Mouse (Mus musculus) lung, embryonic 16.5 days (tissue): ENCODE measurements around the gene Dtl. TPM values are rescaled to one million over a fixed set of nuclear protein-coding genes. Genes with fewer than 3 reads are reported as not detected.

Source experiments
- ATAC-seq: fragments of 200-750 bp; cut with Nextera tagmentation; 2 replicates; pipeline ENCODE4 v1.8.0; 2017; ENCODE audit warnings: low read depth, mild to moderate bottlenecking, moderate library complexity
- H3K27ac ChIP-seq: fragments of 300-500 bp; sonication (generic); 2 replicates; pipeline ENCODE4 v1.5.1; 2014; ENCODE audit warnings: mild to moderate bottlenecking, control low read depth, low read length
- H3K27me3 ChIP-seq: fragments of 300-500 bp; sonication (generic); 2 replicates; pipeline ENCODE4 v1.6.1; 2014; ENCODE audit warnings: low read depth, low read length, mixed read lengths; ENCODE audit not compliant: control insufficient read depth, insufficient read depth
- H3K36me3 ChIP-seq: fragments of 300-500 bp; sonication (generic); 2 replicates; pipeline ENCODE4 v1.6.1; 2014; ENCODE audit warnings: low read length; ENCODE audit not compliant: control insufficient read depth, insufficient read depth
- H3K4me1 ChIP-seq: fragments of 300-500 bp; sonication (generic); replicated peaks from 2 replicates; pipeline ENCODE4 v1.6.1; 2014; ENCODE audit warnings: low read length, mixed read lengths; ENCODE audit not compliant: control insufficient read depth, insufficient read depth
- H3K4me2 ChIP-seq: fragments of 300-500 bp; sonication (generic); 2 replicates; pipeline ENCODE4 v1.6.1; 2014; ENCODE audit warnings: low read depth, low read length, control low read depth
- H3K4me3 ChIP-seq: fragments of 300-500 bp; sonication (generic); 2 replicates; pipeline ENCODE4 v1.5.1; 2014; ENCODE audit warnings: mild to moderate bottlenecking, low read length, control low read depth
- H3K9ac ChIP-seq: fragments of 300-500 bp; sonication (generic); 2 replicates; pipeline ENCODE4 v1.6.1; 2014; ENCODE audit warnings: low read length, control low read depth
- H3K9me3 ChIP-seq: fragments of 300-500 bp; sonication (generic); 2 replicates; pipeline ENCODE4 v1.6.1; 2016; ENCODE audit warnings: low read length; ENCODE audit not compliant: control insufficient read depth
- WGBS: fragments of 180-500 bp; shearing (Covaris S2); extraction: QIAGEN DNeasy Blood & Tissue Kit; methylation state at CpG from one replicate; pipeline ENCODE4 v1.1.7; 2014; 5-methylcytosine and 5-hydroxymethylcytosine counted together
- polyA plus RNA-seq: library from polyadenylated mRNA; unstranded; fragments of >200 nt; fragmentation: Nextera tagmentation; extraction: Ambion mirVana; gene quantifications from 2 replicates; pipeline ENCODE4 v1.2.1, GENCODE M21; 2015

Gene Dtl
- polyA plus RNA-seq, 1 experiment from 2014 or later: 54.0 TPM

DNA sequence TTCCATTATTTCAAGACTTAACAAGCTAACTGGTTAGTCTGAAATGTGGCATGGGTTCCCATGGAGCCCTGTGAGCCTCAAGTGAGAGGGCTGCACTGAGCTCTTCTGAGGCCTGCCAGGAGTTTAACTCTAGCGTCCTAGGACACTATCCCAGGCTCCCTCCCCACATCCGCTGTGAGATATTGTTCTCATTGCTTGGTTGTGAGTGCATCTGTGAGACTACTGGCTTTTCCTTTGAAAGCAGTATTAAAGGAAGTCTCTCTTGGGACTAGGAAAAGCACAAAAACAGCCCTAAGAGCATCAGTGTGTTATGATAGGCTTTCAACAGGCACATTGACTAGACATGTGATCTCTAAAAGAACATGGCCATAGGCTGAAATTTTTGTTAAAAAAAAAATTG lies 40.4 kb downstream of the Dtl start:
- no peak for ATAC-seq
- H3K27ac ChIP-seq: no peak overlapping the region
- no peak overlapping the region for H3K9ac ChIP-seq
- H3K9me3 ChIP-seq: no peaks in the 10 kb centered on the region
- peaks cover 5% of the 10 kb centered on the region; the same call in 1 of the 2 replicates for H3K36me3 ChIP-seq
- no peaks in the 10 kb centered on the region for H3K4me1 ChIP-seq
- no peaks in the 10 kb centered on the region for H3K27me3 ChIP-seq
- H3K4me2 ChIP-seq: no peak overlapping the region
- 64% methylated on average over 2 of the region's 2 CpGs for WGBS
- no peak overlapping the region for H3K4me3 ChIP-seq

DNA sequence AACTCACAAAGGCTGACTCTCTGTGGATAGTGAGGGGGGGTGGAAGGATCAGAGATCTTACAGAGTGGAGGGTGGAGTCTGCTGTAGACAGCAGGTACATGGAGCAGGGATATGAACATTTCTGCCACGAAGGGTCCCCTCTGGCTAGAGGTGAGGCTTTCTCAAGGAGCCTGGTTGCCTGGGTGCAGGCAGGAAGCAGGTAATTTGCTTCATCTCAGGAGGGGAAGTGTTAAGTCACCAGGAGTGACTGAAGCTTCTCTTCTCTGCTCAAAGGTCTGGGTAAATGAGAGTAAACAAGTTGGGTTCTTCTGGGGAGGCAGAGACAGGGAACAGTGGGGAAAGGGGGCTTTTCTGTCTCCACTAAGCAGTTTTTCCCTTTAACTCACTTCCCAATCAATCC lies 44.3 kb downstream of the Dtl start:
- 0 out of 2 replicates have a peak, but pooled peaks cover 4% of the 10 kb centered on the region for H3K4me1 ChIP-seq
- WGBS: 26% methylated on average over 1 of the region's 1 CpGs
- no peak overlapping the region for H3K4me3 ChIP-seq
- H3K27ac ChIP-seq: no peak overlapping the region
- H3K4me2 ChIP-seq: no peak overlapping the region
- 0 out of 2 replicates have a peak, but pooled peaks cover 3% of the 10 kb centered on the region for H3K36me3 ChIP-seq
- H3K27me3 ChIP-seq: no peaks in the 10 kb centered on the region
- no peaks in the 10 kb centered on the region for H3K9me3 ChIP-seq
- H3K9ac ChIP-seq: no peak overlapping the region
- no peak for ATAC-seq

DNA sequence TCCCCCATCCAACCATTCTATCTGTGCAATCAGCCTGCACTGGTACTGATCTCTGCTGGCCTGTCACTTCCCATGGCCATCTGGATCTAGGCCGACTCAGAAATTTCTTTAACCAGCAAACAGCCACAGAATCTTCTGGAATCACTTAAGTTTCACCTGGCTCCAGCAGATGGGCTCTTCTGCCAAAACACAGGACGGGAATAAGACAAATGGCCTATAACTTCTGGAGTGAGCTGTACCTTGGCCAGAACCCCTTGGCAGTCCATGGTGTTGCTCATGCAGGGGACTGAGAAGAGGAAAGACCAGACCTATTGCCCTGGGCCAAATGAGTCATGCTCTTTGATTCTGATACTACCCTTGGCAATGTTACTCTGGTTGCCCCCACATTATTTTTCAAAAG lies 45.9 kb downstream of the Dtl start:
- 78% methylated on average over 2 of the region's 2 CpGs for WGBS
- Histone ChIP-seq H3K27ac (no peak overlapping the region), H3K4me3 (no peak overlapping the region), H3K36me3 (no peaks in the 10 kb centered on the region), H3K4me2 (no peak overlapping the region), H3K9me3 (no peaks in the 10 kb centered on the region; the same call in 1 of the 2 replicates), H3K27me3 (no peaks in the 10 kb centered on the region), H3K4me1 (0 out of 2 replicates have a peak, but pooled peaks cover 4% of the 10 kb centered on the region), H3K9ac (no peak overlapping the region)
- no peak for ATAC-seq

DNA sequence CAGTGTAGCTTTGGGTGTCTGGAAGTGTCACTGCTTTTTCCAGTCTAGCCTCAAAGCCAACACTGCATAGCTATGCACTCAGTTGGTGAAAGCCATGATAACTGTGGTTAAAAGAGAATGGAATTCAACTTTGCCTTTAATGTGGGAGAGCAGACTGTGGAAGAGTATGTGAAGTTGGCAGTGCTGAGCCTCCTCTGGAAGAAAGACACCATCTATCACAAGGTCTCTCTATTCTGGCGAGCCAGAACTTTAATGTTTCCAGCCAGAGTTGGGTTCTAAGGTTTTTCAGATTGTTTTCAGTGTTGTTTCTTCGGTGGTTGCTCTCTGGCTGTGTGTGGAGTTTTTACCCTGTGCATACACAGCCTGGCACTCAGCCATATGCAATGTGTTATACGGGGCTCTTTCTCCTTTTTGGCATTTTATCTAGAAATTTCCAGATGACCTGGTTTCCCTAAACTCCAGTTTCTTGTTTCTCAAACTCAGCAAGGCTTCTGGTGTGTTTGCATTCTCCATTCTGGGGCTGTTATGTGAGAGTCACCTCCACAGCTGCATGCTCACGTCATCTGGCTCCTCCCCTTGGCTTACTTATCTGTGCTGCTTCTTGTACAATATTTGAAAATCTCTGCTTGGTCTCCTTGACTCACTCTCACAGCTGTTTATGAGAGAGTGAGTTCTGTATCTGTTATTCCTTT lies 47.3 kb downstream of the Dtl start:
- H3K4me1 ChIP-seq: 0 out of 2 replicates have a peak, but pooled peaks cover 4% of the 10 kb centered on the region
- H3K27me3 ChIP-seq: no peaks in the 10 kb centered on the region
- no peaks in the 10 kb centered on the region for H3K36me3 ChIP-seq
- peak; percentile 56 for ATAC-seq
- H3K9ac ChIP-seq: no peak overlapping the region
- 32% methylated on average over 4 of the region's 4 CpGs for WGBS
- H3K4me2 ChIP-seq: no peak overlapping the region
- no peaks in the 10 kb centered on the region; the same call in 1 of the 2 replicates for H3K9me3 ChIP-seq
- no peak overlapping the region for H3K27ac ChIP-seq
- H3K4me3 ChIP-seq: no peak overlapping the region

DNA sequence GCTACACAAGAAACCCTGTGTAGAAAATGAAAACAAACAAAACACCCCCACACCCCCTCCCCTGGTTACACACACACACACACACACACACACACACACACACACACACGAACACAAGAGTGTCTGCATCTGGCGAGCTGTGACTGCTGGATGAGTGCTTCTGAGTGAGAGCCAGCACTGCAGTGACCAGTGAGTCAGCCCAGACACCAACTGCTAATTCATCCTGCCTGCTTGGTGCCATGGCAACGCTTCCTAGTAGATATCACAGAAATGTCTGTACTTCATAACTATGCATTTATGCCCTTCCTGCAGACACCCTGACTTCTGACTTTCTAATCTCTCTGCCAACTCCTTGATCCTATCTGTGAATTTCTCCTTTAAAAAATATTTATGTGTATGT lies 48.3 kb downstream of the Dtl start:
- no peak overlapping the region for H3K4me2 ChIP-seq
- H3K4me1 ChIP-seq: 0 out of 2 replicates have a peak, but pooled peaks cover 4% of the 10 kb centered on the region
- H3K36me3 ChIP-seq: no peaks in the 10 kb centered on the region
- no peak overlapping the region for H3K9ac ChIP-seq
- peak; percentile 23; the same call in 1 of the 2 replicates for ATAC-seq
- H3K4me3 ChIP-seq: no peak overlapping the region
- H3K9me3 ChIP-seq: no peaks in the 10 kb centered on the region; the same call in 1 of the 2 replicates
- H3K27ac ChIP-seq: no peak overlapping the region
- H3K27me3 ChIP-seq: no peaks in the 10 kb centered on the region
- 35% methylated on average over 3 of the region's 3 CpGs for WGBS

DNA sequence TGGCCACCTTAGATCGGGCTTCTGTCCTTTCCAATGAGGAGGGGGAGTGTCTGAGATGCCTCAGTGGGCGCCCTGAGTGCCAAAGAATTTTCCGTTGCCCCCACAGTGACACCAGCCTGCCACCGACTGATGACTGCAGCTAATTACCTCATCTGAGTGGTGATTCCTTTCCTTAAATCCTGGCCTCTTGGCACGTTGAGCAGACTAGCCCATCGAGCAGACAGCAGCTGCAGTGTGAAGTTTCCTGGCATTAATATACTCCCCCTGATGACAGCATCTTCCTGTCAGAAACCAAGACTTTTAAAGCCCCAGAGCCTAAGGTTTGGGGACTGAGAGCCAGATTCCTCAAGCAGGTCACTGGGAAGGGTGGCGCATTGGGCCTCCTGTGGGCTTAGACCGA lies 53.9 kb downstream of the Dtl start:
- no peak overlapping the region for H3K4me2 ChIP-seq
- no peaks in the 10 kb centered on the region for H3K4me1 ChIP-seq
- H3K27me3 ChIP-seq: no peaks in the 10 kb centered on the region
- ATAC-seq: no peak
- H3K4me3 ChIP-seq: no peak overlapping the region
- no peaks in the 10 kb centered on the region; the same call in 1 of the 2 replicates for H3K9me3 ChIP-seq
- no peaks in the 10 kb centered on the region for H3K36me3 ChIP-seq
- WGBS: 63% methylated on average over 8 of the region's 8 CpGs
- no peak overlapping the region for H3K27ac ChIP-seq
- no peak overlapping the region for H3K9ac ChIP-seq

DNA sequence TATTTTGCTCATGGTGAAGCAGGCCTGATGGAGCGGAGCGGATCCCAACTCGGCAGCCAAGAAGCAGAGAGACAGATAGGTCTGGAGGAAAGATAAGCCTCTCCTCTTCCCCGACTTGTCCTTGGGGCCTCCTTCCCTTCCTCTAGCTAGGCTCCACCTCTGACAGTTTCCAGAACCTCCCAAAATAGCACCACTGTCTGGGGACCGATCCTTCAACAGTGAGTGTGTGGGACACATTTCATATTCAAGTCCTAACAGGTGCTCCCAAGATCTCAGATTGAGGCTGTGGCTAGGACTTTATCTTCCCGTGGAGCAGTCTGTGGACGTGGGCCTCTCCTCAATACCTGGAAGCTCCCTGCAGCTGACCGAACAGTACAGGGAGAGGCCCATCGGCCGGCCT lies 54.7 kb downstream of the Dtl start:
- Histone ChIP-seq H3K27ac (no peak overlapping the region), H3K4me2 (no peak overlapping the region), H3K9ac (no peak overlapping the region), H3K36me3 (no peaks in the 10 kb centered on the region), H3K4me3 (no peak overlapping the region), H3K27me3 (no peaks in the 10 kb centered on the region), H3K4me1 (no peaks in the 10 kb centered on the region), H3K9me3 (no peaks in the 10 kb centered on the region; the same call in 1 of the 2 replicates)
- ATAC-seq: no peak
- WGBS: 73% methylated on average over 10 of the region's 10 CpGs

DNA sequence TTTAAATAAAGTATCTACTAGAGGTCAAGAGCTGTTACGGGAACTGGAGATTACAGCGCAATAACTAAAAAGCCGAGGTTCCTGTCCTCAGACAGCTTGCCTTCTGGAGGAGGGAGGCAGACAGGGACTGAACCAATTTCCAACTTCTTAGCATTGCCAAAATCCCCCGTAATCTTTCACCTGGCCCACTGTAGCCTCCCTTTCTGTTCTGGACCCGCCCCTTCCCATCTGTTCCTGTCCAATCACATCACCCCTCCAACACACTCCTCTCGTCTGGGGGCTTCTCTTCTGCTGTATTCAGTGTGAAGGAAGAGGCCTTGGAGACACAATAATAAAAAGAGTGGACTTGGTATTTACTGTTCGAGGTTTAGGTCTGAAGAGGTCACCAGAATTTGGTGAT lies 55.1 kb downstream of the Dtl start:
- no peaks in the 10 kb centered on the region for H3K4me1 ChIP-seq
- H3K36me3 ChIP-seq: no peaks in the 10 kb centered on the region
- 77% methylated on average over 7 of the region's 7 CpGs for WGBS
- no peaks in the 10 kb centered on the region for H3K27me3 ChIP-seq
- no peak overlapping the region for H3K27ac ChIP-seq
- H3K4me3 ChIP-seq: no peak overlapping the region
- no peak for ATAC-seq
- no peak overlapping the region for H3K4me2 ChIP-seq
- no peaks in the 10 kb centered on the region; the same call in 1 of the 2 replicates for H3K9me3 ChIP-seq
- H3K9ac ChIP-seq: no peak overlapping the region

DNA sequence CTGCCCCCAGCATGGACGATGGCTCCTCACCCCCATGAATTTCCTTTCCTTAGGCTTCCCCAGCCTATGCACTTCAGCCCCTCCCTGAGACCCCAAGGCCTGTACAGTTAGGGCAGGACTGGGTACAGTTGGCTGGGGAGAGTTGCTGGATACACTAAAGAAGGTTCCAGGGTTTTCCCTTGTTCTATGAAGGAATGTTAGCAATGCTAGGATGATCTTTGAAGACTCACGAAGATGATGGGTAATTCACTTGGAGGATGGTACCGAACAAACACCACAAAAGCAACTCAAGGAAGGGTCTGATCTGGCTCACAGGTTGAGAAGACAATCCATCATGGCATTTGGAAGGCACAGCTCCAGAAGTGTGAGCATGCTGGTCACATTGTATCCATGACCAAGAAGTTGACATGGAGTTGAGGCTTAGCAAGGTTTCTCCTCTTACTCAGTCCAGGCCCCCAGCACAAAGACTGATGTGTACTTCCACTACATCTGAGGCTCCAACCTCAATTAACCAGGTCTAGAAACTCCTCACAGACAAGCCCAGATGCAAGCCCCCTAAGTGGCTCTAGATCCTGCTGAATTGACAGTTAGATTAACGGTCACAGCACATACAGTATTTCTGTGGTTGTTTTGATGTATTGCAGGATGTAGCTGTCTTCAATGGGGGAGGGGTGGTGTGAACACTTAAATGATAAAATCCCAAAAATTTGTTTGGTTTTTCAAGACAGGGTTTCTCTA lies 55.8 kb downstream of the Dtl start:
- WGBS: 84% methylated on average over 4 of the region's 4 CpGs
- H3K9me3 ChIP-seq: no peaks in the 10 kb centered on the region
- peak; percentile 15; the same call in 1 of the 2 replicates for ATAC-seq
- no peaks in the 10 kb centered on the region for H3K27me3 ChIP-seq
- no peaks in the 10 kb centered on the region for H3K4me1 ChIP-seq
- no peak overlapping the region for H3K4me2 ChIP-seq
- H3K36me3 ChIP-seq: no peaks in the 10 kb centered on the region
- no peak overlapping the region for H3K27ac ChIP-seq
- H3K4me3 ChIP-seq: no peak overlapping the region
- no peak overlapping the region for H3K9ac ChIP-seq
